Mouse (Mus musculus): ENCODE measurements around the gene Glrx3.
"Not testable (repeated sequence)": the region's sequence is repeated elsewhere in the genome, so short reads cannot be mapped to it uniquely, and the experiment has no call there.

The Glrx3 gene

DNA sequence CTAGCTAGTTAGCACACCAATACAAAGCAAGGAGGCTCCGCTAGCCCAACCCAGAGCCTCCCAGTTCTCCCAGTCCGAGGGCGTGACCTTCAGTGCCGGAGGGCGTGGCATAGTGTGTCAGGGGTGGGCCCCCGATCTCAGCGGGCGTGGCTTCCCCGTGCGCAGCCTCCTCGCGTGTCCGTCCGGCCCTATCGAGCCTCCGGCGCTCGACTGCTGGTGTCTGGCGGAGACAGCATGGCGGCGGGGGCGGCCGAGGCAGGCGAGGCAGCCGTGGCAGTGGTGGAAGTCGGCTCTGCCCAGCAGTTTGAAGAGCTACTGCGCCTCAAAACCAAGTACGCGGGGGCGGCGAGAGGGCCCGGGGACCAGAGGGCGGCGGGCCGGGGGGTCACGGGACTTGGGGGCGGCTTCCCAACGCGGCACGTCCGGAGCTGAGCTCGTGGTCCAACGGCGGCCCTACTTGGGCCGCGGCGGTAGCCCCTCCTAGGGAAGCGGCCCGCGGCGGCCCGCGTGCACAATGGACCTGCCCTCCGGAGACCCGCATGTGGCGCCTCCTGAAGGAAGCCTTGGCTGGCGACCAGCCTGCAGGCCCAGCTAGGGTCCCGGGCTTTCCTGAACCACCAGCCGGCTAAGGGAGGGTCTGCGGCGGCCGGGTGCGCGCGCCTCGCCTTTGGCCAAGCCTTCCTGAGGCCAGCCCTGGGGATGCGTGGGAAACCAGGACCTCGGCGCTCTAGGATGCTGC, at the start of gene Glrx3:
Glrx3 (plus strand) TSS at position 175 of the 739 bp plus-strand sequence.
- DNase-seq = peak; percentile 96

DNA sequence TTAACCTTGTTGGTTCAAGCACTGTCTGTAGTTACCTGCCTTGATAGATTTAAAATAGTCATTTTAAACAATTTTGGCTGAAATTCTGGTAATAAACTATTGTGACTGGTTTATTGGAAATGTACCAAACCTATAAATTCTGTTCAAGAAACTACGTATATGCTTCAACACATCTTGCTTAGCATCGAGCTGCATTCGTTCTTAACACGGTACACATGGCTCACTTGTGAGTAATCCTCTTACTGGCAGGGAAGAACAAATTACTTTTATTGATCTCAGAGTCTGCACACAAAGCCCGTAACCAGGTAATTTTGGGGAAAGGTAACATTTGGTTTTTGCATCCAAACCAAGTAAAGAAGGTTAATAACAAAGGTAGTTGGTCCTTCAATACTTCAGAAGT, 49.6 kb upstream of the Glrx3 start:
- DNase-seq = no peak

DNA sequence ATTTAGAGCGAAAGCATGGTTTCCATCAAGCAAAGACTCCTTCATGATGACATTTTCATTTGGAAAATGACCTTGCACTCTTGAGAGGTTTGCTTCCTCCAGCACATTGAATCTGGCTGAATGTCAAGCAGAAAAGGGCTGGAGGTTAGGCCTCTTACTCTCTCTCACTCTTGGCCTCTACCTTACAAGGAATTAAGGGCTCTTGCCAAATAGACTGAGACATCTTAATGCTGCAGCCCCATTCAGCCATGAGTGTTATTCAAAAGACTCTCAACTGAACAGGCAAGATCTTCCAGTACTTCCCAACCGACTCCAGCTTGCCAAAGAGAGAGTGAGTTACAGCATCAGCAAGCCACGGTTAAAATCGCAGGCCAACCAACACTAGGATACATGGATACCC, 42.0 kb upstream of the Glrx3 start:
- DNase-seq = no peak

DNA sequence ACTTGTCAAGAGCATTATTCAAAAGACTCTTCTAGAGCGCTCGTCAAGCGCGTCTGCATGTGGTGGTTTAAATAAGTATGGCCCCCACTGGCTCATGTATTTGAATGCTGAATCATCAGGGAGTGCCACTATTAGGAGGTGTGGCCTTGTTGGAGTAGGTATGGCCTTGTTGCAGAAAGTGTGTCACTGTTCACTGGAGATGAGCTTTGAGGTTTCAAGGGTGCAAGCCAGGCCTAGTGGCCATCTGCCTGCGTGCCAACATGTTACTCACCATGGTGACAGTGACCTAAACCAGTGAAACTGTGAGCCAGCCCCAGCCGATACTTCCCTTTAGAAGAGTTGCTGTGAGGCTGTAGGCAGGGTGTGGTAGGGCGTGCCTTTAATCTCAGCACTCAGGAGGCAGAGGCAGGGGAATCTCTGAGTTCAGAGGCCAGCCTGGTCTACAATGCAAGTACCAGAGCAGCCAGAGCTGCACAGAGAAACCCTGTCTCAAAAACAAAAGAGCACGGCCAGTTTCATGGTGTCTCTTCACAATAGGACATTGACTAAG, 40.0 kb upstream of the Glrx3 start:
- no peak for DNase-seq

DNA sequence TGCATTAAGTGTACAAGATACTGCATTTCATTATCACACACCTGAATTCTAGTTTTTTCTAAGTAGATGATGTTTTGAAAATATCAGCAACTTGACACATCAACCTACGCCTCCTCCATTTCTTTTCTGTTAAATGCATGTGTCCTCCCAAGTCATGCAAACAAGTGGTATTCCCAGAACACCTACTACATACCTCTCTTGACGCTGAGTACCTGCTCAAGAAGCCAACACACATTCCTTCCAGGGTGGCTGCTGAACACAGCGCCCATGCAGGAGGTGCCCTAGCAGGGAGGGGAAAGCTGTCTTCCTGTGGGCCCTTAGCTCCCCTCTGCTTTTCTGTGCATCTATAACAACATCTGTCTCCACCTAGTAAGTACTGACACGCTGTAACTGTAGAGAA, 38.4 kb upstream of the Glrx3 start:
- no peak for DNase-seq

DNA sequence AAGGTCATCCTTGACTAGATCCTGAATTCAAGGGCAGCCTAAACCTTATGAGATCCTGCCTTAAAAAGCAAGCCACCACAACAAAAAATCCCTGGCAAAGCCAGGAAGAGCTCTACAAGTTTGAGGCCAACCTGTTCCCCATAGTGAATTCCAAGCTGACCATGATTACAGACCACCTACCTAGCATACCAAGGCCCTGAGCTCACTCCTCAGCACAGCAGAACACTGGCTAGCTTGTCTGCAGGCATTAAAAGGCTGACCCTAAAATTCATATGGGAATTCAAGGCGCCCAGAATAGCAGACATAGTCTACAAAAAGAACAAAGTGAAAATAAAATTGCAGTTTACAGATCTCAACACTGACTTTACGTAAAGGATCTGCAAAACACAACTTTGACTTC, 33.3 kb upstream of the Glrx3 start:
- no peak for DNase-seq

DNA sequence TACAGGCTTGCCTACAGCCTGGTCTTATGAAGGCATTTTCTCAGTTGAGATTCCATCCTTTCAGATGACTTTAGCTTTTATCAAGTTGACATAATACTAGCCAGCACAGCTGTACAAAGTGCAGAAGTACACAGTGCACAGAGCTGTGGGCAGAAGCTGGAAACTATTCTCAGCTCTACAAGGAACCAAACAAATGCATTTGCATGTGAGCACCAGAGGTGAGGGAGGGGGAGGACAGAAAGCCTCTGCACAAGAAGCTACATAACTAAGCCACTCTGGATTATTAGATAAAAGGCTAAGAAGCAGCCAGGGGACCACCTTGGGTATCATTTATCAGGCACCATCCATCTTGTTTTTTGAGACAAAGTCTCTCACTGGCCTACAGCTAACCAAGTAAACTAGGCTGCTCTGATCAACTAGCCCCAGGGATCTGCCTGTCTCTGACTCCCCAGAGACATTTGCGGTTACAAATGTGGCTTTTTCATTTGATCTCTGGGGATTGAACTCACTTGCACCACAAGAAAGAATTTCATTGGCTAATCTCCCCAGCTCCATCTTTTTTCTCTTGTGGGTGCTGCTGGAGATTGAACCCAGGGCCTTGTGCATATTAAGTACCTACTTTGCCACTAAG, 29.9 kb upstream of the Glrx3 start:
- DNase-seq = no peak

DNA sequence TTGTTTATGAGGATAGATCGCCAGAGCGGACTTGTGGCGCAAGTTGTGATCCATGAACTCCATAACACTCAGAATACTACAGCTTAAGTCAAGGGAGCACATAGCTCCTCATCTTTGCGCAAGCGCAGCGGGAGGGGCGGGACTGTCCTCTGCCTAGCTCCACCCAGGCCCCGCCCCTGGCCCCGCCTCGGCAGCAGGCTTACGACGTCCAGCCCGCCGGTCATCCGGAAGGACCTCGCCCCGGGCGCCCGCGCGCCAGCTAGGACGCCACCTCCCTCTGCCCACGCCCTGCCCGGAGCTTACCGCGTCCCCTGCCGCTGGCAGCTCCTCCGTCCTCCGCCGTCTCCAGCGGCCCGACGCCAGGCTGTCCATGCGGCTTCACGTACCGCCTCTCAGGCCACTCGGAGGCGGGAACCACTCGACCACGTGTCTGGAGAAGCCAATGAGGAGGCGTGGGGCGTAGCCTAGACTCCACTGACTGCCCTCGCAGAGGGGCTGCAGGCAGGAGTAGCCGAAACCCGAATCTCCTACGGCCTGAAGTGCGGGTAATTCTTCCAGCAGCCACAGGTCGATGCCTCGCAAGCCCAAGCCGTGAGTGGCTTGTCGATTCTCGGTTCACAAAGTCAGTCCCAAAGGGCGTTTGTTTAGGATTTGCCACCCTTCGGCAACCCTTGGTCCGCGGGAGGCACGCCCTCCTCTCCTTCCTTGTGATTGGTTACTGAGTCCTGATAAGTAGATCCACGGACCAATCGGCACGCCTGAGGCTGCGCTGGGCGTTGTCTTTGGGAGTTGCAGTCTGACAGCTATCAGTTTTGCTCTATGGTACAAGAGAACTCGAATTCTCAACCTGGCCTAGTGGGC, 26.8 kb upstream of the Glrx3 start, which contains the start of gene 9430038I01Rik:
9430038I01Rik (minus strand) TSS at position 426 of the 861 bp plus-strand sequence.
- DNase-seq = peak; percentile 95

DNA sequence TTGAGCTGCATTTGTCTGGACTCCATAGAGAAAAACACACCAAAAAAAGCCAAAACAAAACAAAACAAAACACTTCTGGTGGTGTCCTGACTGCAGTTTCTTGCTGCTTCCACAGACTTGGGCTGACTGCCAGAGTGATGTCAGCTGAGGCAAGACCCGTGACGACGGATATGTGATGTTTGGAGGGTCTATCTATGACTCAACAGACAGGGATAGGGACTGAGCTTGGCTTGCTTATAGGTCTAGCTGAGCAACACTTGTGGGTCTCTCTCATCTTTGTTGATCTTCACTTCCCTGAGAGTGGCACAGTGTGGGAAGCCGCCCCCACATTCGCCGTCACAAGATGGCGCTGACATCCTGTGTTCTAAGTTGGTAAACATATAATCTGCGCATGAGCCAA, 22.7 kb upstream of the Glrx3 start:
- DNase-seq = no peak

DNA sequence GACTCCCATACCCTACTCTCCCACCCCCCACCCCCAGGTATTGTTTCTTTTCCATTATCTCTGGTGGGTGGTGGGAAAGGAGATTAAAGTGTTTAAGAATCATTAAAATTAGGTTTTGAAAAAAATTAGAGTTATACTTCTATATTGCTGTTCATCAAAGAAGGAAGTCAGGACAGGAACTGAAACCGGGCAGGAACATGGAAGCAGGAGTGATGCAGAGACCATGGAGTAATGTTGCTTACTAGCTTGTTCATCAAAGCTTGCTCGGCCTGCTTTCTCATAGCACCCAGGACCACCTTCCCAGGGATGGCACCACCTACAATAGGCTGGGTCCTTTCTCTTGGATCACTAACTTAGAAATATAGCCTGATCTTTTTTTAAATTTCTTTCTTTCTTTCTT, 16.9 kb upstream of the Glrx3 start:
- no peak for DNase-seq

DNA sequence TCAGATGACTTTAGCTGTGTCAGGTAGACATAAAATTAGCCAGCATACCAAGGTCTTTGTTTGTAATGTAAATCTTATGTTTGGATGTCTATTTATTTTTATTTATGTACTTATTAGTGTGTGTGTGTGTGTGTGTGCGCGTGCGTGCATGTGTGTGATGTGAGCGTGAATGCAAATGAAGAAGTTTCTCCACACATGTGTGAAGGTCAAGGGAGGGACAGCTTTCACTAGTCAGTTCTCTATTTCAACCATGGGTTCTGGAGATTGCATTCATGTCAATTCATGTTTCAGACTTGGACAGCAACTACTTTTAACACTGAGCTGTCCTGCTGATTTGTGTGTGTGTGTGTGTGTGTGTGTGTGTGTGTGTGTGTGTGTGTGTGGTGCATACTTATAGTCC, 16.2 kb upstream of the Glrx3 start:
- DNase-seq = no peak

DNA sequence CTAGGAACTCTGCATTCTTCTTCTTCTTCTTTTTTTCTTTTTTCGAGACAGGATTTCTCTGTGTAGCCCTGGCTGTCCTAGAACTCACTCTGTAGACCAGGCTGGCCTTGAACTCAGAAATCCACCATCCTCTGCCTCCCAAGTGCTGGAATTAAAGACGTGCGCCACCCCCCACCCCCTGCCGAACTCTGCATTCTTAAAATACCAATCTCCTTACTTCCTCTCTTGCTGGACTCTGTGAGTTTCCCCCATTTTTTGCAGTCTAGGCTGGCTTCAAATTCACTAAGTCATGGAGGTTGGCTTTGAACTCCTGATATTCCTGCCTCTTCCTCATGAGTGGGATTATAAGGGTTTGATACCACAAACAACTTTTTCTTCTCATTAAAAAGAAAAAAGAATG, 10.7 kb upstream of the Glrx3 start:
- DNase-seq = no peak

DNA sequence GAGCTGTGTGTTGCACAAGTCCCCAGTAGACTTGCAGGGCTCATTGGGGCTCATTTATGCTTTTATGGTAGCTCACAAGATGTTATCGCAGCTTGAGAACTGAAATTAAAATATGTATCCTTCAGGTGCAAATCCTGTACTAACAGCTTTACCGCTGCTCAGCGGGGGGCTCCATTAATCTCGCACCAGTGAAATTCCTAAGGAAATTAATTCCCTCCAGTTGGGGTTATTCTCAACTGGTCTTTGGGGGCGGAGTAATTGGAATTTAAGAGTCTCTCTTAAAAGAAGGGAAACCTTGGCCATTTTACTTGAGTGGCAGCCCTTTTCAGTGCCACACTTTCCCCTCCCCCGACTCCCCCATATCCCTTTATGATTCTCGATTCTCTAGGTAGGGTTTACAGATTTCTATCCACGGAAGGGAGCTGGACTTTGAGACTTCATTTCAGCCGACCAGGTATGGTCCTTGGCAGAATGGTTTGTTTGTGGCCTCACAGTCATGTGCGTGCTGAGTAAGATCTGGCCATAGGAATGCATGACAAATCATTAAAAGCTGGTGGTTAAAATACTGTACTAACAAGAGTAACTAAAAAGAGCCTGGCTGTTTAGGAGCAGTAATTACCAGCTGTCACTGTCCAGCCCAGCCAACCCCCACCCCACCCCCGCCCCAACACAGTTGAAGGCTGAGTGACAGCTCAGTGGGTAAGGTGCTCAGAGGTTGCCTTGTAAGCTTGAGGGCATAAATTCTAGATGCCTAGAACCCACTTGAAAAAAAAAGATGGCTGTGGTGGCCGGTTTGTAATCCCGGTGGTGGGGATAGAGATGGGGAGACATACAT, 5.4 kb upstream of the Glrx3 start:
- no peak for DNase-seq

DNA sequence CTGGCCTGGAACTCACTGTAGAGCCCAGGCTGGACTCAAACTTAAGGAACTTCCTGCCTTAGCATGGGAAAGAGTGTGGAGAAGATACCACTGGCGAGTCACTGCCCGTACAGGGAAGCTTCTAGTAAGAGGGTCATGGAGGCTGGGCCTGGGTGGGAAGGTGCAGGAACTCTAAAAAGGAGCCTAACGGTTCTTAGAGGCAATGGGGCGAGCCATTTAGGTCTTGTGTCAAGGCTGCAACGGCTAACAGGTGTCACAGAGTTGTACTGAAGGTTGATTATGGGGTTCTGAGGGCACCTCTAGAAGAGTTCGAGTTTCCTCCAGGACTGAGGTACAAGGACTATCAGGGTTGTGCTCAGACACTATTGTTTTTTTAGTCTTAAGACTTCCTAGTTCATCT, 513 bp upstream of the Glrx3 start:
- no peak for DNase-seq

DNA sequence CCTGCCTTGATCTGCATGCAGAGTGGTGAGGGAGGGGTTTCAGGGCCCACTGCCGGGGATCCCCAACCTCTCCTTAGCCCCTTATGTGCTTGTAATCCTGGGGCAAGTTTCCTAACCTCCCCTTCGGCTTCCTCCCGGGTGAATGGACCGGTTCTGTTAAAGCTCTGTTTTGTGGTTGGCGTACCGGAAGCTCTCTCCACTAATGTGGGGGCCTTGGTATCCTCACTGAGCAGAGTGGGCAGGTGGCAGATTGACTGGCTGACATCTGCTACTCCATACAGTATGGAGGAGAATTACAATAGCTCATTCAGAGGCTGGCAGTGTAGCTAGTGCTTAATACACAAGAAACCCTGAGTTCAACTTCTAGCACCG, 751 bp downstream of the Glrx3 start:
- DNase-seq = peak; percentile 26

DNA sequence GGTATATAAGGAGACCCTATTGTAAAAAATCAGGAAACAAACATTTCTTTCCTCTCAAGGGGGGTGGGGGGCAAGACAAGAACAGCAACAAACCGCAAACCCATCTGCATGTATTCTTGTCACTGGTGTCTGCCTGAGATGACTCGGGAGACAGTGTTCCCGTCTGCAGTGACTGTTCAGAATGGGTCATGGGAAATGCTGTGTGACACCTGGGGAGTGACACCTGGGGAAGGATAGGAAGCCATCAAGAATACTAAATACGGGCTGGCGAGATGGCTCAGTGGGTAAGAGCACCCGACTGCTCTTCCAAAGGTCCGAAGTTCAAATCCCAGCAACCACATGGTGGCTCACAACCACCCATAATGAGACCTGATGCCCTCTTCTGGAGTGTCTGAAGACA, 1.5 kb downstream of the Glrx3 start:
- DNase-seq = not testable (repeated sequence)

DNA sequence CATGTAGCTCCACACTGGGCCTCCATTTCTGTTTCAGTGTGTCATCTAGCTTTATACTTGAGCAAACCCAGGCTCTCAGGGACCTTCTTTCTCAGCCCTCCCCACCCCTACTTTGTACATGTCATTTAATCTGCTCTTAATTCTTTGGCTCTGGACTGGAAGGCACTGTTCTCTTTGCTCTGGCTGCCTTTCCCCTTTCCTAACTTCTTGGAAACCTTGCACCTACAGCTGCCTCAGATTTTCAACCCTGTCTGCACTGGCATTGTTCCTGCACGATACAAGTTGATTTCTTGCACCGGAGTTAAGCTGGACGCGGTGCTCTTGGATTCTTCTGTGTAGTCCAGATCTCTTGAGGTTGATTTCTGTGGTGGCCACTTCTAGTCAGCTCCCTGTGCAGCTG, 5.5 kb downstream of the Glrx3 start:
- DNase-seq = no peak

DNA sequence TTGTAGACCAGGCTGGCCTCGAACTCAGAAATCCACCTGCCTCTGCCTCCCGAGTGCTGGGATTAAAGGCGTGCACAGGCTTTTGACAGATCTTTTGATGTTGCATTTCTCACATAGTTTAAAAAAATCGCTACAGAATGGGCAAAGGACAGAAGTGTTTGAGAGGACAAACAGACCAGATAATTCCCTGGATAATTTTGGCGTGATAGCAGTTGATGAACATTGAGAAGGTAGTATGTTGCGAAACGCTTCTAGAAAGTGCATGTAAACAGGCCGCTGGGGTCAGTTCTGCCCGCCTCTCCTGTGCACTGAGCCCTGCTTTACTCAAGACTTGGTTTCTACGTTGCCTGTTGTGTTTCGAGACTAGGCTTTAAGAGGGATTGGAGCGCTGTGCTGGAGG, 7.9 kb downstream of the Glrx3 start:
- no peak for DNase-seq

DNA sequence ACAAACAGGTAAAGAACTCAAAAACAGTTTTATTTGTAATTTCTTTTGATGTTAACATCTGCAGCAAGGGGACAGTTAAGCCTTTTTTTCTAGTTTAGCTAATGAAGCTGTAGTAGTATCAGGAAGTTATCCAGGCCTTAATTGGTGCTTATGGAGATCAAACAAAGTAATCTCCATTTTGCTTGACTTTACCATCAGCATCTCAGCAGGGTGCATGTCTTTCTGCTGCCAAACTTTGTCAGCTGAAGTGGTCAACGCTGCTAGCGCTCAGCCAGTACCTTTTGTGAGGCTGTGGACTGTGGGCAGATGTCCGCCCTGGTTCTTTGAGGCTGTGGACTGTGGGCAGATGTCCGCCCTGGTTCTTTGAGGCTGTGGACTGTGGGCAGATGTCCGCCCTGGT, 24.0 kb downstream of the Glrx3 start:
- DNase-seq = no peak

DNA sequence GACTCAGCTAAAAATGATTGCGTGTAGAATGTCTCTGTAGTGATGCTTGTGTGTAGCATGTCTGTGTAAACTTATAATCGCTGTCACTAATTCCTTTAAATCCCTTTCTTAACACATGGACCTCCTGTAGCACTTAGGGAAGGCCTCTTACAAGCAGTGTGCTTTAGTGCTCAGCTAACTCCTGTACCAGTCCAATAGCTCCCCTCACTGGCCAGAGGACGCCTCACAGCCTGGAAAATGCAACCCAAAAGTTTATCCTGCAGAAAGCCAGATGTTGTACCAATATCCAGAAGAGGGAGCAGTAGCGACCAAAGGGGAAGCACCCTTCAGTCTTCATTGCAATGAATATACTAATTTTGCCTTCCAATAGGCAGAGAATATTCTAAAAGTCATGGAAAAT, 30.8 kb downstream of the Glrx3 start:
- DNase-seq = peak; percentile 32

DNA sequence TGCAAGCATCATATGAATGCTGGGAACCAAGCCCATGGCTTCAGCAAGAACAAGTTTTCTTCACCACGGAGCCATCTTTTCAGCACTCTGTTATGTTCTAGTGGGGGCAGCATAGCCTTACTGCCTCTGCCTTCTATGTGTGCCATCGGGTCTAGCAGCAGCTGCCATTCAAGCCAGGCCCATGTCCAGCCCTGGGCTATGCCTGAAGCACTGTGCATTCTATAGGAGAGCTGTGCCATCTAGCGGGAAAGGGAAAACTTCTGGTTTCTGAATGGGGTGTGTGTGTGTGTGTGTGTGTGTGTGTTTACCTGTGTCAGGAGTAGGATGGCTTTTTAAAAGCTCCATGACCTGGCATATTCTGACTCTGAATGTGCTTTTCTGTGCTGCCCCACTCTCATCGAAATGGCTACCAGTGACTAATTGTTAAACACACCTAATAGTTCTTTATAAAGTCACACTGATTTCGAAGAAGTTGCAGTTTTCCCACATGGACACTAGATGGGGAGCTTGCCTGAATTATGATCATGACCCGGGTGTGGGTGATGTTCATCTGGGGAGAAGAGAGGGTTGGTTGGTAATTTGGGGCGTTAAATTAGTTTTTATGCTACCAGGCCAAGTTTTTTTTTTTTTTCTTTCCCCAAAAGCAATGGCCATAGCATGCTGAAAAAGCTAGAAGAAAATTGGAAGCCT, 34.2 kb downstream of the Glrx3 start:
- DNase-seq = no peak

DNA sequence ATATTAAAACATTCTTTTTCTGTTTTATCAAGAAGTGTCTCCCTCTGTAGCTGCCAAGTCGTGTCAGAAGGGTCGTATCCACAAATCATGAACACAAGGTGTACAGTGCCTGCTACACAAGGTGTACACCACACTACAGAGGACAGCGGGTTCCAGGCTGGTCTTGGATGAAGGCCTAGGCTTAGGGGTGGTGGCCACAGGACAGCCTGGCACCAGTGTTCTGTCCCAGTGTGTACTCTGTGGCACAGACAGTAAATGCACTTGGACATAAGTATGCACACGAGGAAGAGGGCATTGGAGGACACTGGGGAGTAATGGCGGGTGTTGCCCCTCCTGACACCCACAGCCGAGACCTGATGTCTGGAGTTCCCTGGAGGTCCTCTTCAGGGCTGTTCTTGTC, 34.7 kb downstream of the Glrx3 start:
- DNase-seq = no peak

Measured in right cerebral cortex, postnatal 25 days (tissue).